Mouse (Mus musculus) brain, adult 2 months (tissue): ENCODE measurements around the gene Fgfr2.

Source experiments
- DNase-seq: peaks from one replicate; pipeline ENCODE4 v3.0.0; 2011; ENCODE audit warnings: low read depth, low spot score

Gene Fgfr2

DNA sequence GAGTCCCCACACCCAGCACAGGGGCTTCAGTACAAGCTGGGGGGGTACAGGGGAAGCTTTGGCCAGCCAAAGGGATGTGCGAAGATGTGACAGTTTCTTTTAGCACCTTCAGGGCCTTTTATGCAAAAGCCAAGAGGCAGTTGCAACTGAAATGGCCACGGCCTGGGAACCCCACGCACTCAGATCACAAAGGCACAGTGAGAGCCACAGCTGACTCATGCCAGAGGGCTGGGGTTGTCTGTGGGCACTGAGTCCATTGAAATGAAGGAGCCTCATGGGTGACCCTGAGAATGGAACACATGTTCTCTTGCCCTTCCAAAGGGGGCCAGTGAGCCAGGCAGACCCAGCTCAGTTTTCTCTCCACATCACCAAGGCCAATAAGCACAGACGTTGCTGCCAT, 114.5 kb downstream of the Fgfr2 start:
- no peak for DNase-seq

GRCm38 (mm10) chr7:133007343-133007742, 115.8 kb downstream of the Fgfr2 start:
- peak; percentile 70 for DNase-seq

DNA sequence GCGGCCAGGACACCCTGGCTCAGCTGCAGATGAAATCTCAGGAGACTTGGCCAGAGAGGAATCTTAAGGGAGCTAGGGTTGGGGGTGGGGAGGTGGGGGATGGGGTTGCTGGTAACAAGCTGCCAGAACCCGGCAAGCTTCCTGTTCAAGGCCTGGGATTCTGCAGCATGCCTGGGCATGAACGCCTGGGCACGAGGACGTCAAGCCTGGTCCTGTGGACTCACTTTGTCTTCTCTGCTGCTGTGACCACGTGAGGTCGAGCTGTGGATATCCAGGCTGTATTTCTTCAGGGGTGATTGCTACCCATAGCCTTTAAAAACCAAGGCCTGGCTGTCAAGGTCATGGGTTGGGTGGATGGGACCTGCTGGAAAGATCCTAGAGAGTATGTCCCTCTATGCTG, 117.4 kb downstream of the Fgfr2 start:
- no peak for DNase-seq

DNA sequence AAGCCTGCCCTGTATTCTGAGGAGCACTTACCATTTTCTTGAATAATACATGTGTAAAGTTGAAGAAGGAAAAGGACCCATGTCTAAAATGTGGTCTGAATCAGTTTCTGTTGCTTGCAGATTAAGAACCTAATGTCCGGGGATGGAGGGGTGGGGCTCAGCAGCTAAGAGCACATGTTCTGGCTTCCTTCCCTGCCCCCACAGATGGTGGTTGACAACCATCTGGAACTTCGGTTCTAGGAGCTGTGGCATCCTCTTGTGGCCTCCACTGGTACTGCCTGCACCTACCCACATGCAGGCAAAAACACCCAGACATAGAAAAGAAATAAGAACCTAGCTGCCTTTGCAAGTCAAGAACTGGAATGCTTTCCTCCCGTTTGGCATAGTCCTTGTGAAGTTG, 119.7 kb downstream of the Fgfr2 start:
- peak; percentile 98 for DNase-seq

DNA sequence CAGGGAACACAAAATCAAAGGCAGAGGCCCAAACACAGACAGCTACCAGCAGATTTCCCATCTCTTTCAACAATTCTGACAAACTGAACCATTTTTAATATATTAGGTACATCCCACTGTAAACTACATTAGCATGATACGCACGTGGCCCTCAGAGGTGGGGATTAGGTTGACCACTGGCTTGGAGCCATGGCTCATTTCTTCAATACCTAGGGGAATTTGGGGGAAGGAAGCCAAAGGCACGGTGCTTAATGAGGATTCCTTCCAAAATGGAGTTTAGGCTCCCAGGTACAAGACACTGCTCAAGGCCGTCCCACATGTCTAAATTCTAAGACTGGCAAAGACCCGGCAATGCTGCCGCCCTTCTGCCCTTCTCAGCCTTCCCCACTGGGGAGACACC, 120.9 kb downstream of the Fgfr2 start:
- no peak for DNase-seq

GRCm38 (mm10) chr7:133001388-133001787, 121.8 kb downstream of the Fgfr2 start:
- DNase-seq: no peak

DNA sequence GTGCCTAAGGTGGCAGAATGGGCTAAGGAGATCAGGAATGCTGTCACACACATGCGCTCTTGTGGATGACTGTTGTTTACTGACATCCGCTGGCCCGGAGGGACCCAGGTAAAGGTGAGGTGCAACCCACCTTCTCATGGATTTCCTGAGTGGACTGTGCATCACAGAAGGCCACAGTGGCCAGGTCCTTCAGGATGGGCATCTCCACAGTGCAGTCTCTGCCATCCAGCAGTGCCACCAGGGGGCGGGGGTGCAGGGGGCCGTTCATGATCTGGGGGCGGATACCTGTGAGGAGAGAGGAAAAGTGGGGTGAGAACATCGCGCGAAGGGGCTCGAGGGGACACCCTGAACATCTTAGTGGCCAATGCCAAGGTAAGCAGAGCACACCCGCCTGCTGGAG, 124.1 kb downstream of the Fgfr2 start:
- no peak for DNase-seq

DNA sequence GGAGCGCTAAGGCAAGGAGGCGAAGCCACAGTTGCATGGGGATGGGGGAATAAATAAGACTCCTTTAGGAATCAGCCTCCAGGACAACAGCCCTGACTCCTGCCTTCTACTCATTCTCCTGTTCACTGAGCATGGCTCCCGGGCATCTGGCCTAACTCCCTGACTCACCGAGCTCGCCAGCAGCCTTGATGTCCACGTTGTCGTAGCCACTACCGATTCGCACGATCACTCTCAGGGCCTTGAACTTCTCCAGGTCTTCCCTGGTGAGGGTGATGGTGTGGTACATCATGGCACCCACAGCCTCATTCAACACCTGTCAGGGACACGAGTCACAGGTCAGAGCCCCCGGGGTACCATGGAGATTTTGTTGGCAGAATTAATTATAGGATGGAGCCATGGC, 124.5 kb downstream of the Fgfr2 start:
- no peak for DNase-seq

DNA sequence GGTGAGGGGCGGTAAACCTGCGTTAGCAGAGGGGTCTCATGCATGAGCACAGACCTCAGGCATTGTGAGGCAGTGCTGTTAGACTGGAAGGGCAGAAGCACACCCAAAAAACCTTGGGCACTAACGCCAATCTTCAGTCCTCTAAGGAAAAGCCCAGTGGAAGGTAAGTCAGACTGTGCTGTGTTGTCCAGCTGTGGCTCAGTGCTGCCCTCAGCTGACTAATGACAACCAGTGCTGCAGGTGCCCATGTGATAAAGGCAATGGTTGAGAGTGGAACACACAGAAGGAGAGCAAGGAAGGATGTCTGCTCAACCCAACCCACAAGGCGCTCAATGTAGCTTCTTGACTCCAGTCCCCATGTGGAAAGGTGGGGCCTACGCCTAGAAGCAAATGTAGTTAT, 126.8 kb downstream of the Fgfr2 start:
- DNase-seq: peak; percentile 76

DNA sequence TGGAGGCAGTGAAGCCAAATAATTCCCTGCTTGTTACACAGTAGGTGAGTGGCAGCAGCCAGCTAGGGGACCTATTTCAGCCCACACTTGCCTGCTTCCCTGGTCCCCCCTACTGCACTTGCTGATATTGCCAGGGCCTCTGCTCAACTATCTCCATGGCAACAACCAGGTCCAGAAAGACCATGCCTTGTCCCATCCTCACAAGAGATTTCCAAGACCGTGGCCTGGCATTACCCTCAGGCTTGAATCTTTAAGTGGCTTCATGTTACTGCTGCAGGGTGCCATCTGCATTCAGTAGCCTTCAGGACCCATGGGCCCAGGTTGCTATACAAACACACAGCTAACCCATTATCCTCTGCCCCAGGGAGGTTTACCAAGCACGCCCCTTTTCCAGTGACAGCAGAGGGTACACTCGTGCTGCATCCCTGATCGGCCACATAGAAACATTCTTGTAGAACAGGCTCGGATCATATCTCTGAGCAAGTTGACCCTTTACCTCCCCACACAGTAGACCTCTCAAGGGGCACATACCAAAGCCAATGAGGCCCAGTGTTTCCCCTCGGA, 128.4 kb downstream of the Fgfr2 start:
- DNase-seq: no peak

DNA sequence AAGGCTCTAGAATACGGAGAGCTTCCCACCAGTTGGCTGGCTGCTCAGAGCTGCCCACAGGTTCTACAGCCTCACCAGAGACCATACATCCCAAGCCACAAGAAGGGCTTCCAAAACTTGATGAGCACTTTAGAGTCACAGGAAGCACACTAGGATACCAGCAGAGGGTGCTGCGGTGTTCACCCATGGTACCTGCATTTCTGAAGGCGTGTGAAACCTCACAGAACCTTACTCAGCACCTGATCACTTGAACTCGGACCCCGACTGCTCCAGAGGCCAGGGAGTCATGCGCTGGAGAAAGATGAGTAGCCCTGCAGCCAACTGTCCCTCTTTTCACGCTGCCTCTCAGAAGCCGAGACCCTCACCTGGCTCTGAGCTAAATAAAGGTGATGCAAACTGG, 129.0 kb downstream of the Fgfr2 start:
- DNase-seq: peak; percentile 54

- no peak for DNase-seq
Observed at GRCm38 (mm10) chr7:132992967-132993615, 130.1 kb downstream of the Fgfr2 start.

DNA sequence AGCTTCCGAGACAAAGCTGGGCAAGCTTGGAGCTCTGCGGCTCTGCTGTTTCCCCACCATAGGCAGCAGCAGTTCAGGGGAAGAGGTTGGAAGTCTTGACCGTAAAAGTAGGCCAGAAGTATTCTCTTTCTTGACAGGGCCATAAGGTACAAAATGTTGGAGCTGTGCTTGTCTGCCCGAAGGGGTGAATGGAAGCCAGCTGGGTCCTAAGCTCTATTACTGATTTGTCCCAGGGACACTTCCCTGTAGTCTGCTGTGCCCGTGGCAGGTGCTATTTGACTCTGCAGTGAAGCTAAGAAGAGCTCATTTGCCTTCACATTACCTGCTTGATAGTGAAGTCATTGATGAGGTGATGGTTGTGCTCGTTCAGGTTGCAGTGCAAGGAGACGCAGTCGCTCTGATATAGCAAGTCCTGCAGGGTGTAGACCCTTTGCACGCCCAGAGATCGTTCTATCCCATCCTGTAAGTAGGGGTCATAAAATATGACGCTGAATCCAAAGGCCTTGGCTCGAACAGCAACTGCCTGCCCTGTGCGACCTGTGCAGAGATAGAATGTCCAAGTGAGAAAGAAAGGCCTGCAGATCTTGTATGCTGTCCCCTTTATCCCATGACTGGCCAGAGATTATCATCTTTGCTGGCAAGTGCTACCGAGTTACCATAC, 131.8 kb downstream of the Fgfr2 start:
- no peak for DNase-seq

DNA sequence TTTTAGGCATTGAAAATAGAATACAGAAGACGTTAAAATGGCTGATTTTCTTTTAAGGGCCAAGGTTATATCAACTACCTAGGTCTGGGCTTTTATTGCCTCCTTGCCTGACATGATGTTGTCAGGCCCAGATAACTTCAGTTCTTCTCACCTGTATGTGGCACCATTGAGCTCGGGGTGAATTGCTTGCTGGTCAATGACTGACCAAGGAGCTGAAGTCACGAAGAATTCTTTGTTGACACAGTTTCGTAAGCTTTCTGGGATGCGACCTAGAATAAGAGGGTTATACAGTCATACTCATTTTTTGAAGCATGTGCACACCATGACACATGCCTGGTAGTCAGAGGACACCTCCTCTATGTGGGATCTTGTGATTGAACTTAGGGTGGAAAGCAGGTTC, 133.3 kb downstream of the Fgfr2 start:
- DNase-seq: no peak

- no peak for DNase-seq
Observed at GRCm38 (mm10) chr7:132982639-132983038, 140.5 kb downstream of the Fgfr2 start.

GRCm38 (mm10) chr7:132977981-132978380, 145.2 kb downstream of the Fgfr2 start:
- DNase-seq: no peak

GRCm38 (mm10) chr7:132976079-132976478, 147.1 kb downstream of the Fgfr2 start:
- DNase-seq: no peak

- no peak for DNase-seq
Observed at GRCm38 (mm10) chr7:132972079-132972478, 151.1 kb downstream of the Fgfr2 start.

GRCm38 (mm10) chr7:132965707-132966106, 157.4 kb downstream of the Fgfr2 start:
- no peak for DNase-seq

DNA sequence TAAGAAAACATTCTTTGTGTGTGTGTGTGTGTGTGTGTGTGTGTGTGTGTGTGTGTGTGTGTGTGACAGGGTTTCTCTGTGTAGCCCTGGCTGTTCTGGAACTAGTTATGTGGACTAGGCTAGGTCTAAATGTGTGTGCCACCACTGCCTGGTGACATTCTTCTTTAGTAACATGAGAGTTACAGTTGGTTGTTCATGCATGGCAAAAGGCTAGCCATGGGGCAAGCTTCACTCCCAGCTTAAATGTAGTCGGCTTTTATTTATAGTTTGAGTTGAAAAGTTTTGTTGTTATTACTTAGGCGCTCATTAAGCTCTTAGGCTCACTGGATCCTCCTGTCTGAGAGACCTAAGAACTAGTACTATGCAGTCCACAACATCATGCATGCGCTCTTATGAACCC, 158.8 kb downstream of the Fgfr2 start:
- DNase-seq: no peak

GRCm38 (mm10) chr7:132950613-132951012, 172.5 kb downstream of the Fgfr2 start:
- DNase-seq: no peak

DNA sequence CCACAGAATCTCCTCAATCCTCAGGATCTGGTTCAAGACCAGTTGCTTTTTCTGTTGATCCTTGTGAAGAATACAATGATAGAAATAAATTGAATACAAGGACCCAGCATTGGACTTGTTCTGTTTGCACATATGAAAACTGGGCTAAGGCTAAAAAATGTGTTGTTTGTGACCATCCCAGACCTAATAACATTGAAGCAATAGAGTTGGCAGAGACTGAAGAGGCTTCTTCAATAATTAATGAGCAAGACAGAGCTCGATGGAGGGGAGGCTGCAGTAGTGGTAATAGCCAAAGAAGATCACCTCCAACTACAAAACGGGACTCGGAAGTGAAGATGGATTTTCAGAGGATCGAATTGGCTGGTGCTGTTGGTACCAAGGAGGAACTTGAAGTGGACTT, 173.2 kb downstream of the Fgfr2 start:
- DNase-seq: no peak

DNA sequence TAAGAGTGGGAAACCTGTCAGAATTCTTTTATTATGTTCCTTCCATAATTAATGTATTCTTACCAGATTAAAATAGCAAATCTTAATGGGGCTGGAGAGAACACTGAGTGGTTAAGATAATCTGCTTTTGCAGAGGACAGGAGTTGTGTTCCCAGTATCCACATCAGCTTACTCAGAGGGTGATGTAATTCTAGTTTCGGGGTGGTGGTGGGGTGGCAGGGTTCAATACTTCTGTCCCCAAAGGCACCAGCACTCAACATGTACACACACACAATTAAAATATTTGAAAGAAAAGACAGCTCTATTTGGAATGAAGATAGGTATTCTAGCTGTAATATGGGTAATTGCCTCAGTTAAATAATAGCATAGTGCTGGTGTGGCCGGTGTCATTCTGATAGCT, 182.6 kb downstream of the Fgfr2 start:
- no peak for DNase-seq
